ENCODE assay signal across 8 mouse cellular contexts in genomic region chr10:93589281-93589848, GRCm38 (mm10). TPM values are rescaled to one million over a fixed set of nuclear protein-coding genes. Genes with fewer than 3 reads are reported as not detected.
A peak's percentile ranks its signal among the peaks of the same experiment; 100 is the strongest.
DNase-seq lines count a peak whose midpoint lies in the region; ATAC-seq lines count a peak whose summit lies in the region.

Gene Snrpf (minus strand): TSS chr10:93589706.

- H3K9ac ChIP-seq in hindbrain, embryonic 15.5 days, result peak within 1 kb of the TSS; percentile 69

- H3K36me3 ChIP-seq in hindbrain, embryonic 15.5 days, result peaks cover 11% of the 10 kb centered on the region

- peak within 1 kb of the TSS; percentile 86 for H3K4me2 ChIP-seq in hindbrain, embryonic 15.5 days

- peak; percentile 89 for ATAC-seq in hindbrain, embryonic 15.5 days (ENCODE audit: low FRiP score, low read depth)

- H3K4me1 ChIP-seq in hindbrain, embryonic 15.5 days (replicated peaks), result peaks cover 29% of the 10 kb centered on the region

- peak; percentile 89 for DNase-seq in T-cell, adult 2 months (ENCODE audit: low spot score)
- DNase-seq in cerebellum, postnatal 36 days, result peak; percentile 88 to 98
- DNase-seq in frontal cortex, postnatal 36 days (ENCODE audit: low spot score in 2 of 2), result peak; percentile 95 to 98
- peak; percentile 89 for DNase-seq in left cerebral cortex, adult 11 months (ENCODE audit: low spot score)
- DNase-seq in lung, postnatal 4 days, result peak; percentile 92 to 95
- peak; percentile 96 for DNase-seq in retina, postnatal 7 days (ENCODE audit: low read depth, low spot score)
- DNase-seq in urinary bladder, adult 2 months (ENCODE audit: low spot score), result peak; percentile 83

- H3K27ac ChIP-seq in hindbrain, embryonic 15.5 days (replicated peaks), result peak within 1 kb of the TSS; percentile 87

- no peaks in the 10 kb centered on the region for H3K27me3 ChIP-seq in hindbrain, embryonic 15.5 days

- peak within 1 kb of the TSS; percentile 81 for H3K4me3 ChIP-seq in hindbrain, embryonic 15.5 days

- H3K9me3 ChIP-seq in hindbrain, embryonic 15.5 days, result no peaks in the 10 kb centered on the region

- under 1% methylated on average over 63 of the region's 63 CpGs for WGBS in hindbrain, embryonic 15.5 days

RNA-seq across cellular contexts. Expression of gene Snrpf, which starts in this region (rescaled TPM):
- 66.0 and 68.2 TPM in 2 replicates for polyA plus RNA-seq in hindbrain, embryonic 15.5 days (2015; fragmentation: Nextera tagmentation; extraction: Ambion mirVana)
- 54.3 and 64.8 TPM in 2 replicates for polyA plus RNA-seq in urinary bladder, adult 2 months (2012; rRNA removed)

Comparison
In these comparisons a context has a peak if more than half of its experiments do, and no peak if none do; other contexts are left out.
1. Peak in every context shown above with its lines: DNase-seq, ATAC-seq, H3K4me3 ChIP-seq and H3K27ac ChIP-seq.